Mouse (Mus musculus): ENCODE measurements around the gene Papln. TPM values are rescaled to one million over a fixed set of nuclear protein-coding genes. Genes with fewer than 3 reads are reported as not detected.

Gene Papln
- polyA plus RNA-seq, 1 experiment: not detected

- WGBS: 56% methylated on average over 4 of the region's 4 CpGs
- Histone ChIP-seq H3K4me1 (ENCODE audit: control insufficient read depth, insufficient read depth, low read length) (peaks cover 18% of the 10 kb centered on the region), H3K4me3 (ENCODE audit: insufficient read depth, low read depth, low read length) (no peak overlapping the region), H3K27ac (ENCODE audit: insufficient read depth, low read depth, low read length) (no peak overlapping the region)
- no peak for TF ChIP-seq POLR2A (IDR thresholded peaks at IDR 0.05; ENCODE audit: insufficient read depth, low read depth, low read length)
- no peak for TF ChIP-seq CTCF (IDR thresholded peaks at IDR 0.05; ENCODE audit: insufficient read depth, low read depth, low read length)
Observed at GRCm38 (mm10) chr12:83762706-83763105, 728 bp upstream of the Papln start.

- Histone ChIP-seq H3K4me3 (ENCODE audit: insufficient read depth, low read depth, low read length) (peak overlapping the region; percentile 16; the same call in 1 of the 2 replicates), H3K4me1 (ENCODE audit: control insufficient read depth, insufficient read depth, low read length) (peaks cover 22% of the 10 kb centered on the region), H3K27ac (ENCODE audit: insufficient read depth, low read depth, low read length) (no peak overlapping the region)
- TF ChIP-seq CTCF (IDR thresholded peaks at IDR 0.05; ENCODE audit: insufficient read depth, low read depth, low read length) (no peak), POLR2A (IDR thresholded peaks at IDR 0.05; ENCODE audit: insufficient read depth, low read depth, low read length) (no peak)
- 21% methylated on average over 14 of the region's 14 CpGs for WGBS
Observed at GRCm38 (mm10) chr12:83764044-83764365, 571 bp downstream of the Papln start.

- 85% methylated on average over 10 of the region's 10 CpGs for WGBS
- Histone ChIP-seq H3K4me3 (ENCODE audit: insufficient read depth, low read depth, low read length) (no peak overlapping the region), H3K27ac (ENCODE audit: insufficient read depth, low read depth, low read length) (no peak overlapping the region), H3K4me1 (ENCODE audit: control insufficient read depth, insufficient read depth, low read length) (peaks cover 22% of the 10 kb centered on the region)
- TF ChIP-seq POLR2A (IDR thresholded peaks at IDR 0.05; ENCODE audit: insufficient read depth, low read depth, low read length) (no peak), CTCF (IDR thresholded peaks at IDR 0.05; ENCODE audit: insufficient read depth, low read depth, low read length) (no peak)
Observed at GRCm38 (mm10) chr12:83764519-83764918, 1.1 kb downstream of the Papln start.

- Histone ChIP-seq H3K4me1 (ENCODE audit: control insufficient read depth, insufficient read depth, low read length) (peaks cover 32% of the 10 kb centered on the region), H3K4me3 (ENCODE audit: insufficient read depth, low read depth, low read length) (no peak overlapping the region), H3K27ac (ENCODE audit: insufficient read depth, low read depth, low read length) (no peak overlapping the region)
- TF ChIP-seq CTCF (IDR thresholded peaks at IDR 0.05; ENCODE audit: insufficient read depth, low read depth, low read length) (no peak), POLR2A (IDR thresholded peaks at IDR 0.05; ENCODE audit: insufficient read depth, low read depth, low read length) (no peak)
- 89% methylated on average over 13 of the region's 13 CpGs for WGBS
Observed at GRCm38 (mm10) chr12:83765965-83766603, 2.6 kb downstream of the Papln start.

- TF ChIP-seq CTCF (IDR thresholded peaks at IDR 0.05; ENCODE audit: insufficient read depth, low read depth, low read length): no peak
- no peak for TF ChIP-seq POLR2A (IDR thresholded peaks at IDR 0.05; ENCODE audit: insufficient read depth, low read depth, low read length)
- Histone ChIP-seq H3K4me1 (ENCODE audit: control insufficient read depth, insufficient read depth, low read length) (peaks cover 32% of the 10 kb centered on the region), H3K27ac (ENCODE audit: insufficient read depth, low read depth, low read length) (no peak overlapping the region), H3K4me3 (ENCODE audit: insufficient read depth, low read depth, low read length) (no peak overlapping the region)
- 77% methylated on average over 9 of the region's 9 CpGs for WGBS
Observed at GRCm38 (mm10) chr12:83767833-83768232, 4.4 kb downstream of the Papln start.

- peaks cover 29% of the 10 kb centered on the region for H3K4me1 ChIP-seq (ENCODE audit: control insufficient read depth, insufficient read depth, low read length)
- WGBS: 91% methylated on average over 14 of the region's 14 CpGs
- no peak overlapping the region for H3K27ac ChIP-seq (ENCODE audit: insufficient read depth, low read depth, low read length)
- TF ChIP-seq POLR2A (IDR thresholded peaks at IDR 0.05; ENCODE audit: insufficient read depth, low read depth, low read length): no peak
- TF ChIP-seq CTCF (IDR thresholded peaks at IDR 0.05; ENCODE audit: insufficient read depth, low read depth, low read length): no peak
- no peak overlapping the region for H3K4me3 ChIP-seq (ENCODE audit: insufficient read depth, low read depth, low read length)
Observed at GRCm38 (mm10) chr12:83768235-83768899, 4.9 kb downstream of the Papln start.

GRCm38 (mm10) chr12:83770418-83771256 lies 7.2 kb downstream of the Papln start:
- 10% methylated on average over 25 of the region's 25 CpGs for WGBS
- Histone ChIP-seq H3K4me3 (ENCODE audit: insufficient read depth, low read depth, low read length) (no peak overlapping the region), H3K27ac (ENCODE audit: insufficient read depth, low read depth, low read length) (no peak overlapping the region), H3K4me1 (ENCODE audit: control insufficient read depth, insufficient read depth, low read length) (peaks cover 17% of the 10 kb centered on the region)
- TF ChIP-seq CTCF (IDR thresholded peaks at IDR 0.05; ENCODE audit: insufficient read depth, low read depth, low read length) (peak; percentile 58; the same call in 1 of the 2 replicates), POLR2A (IDR thresholded peaks at IDR 0.05; ENCODE audit: insufficient read depth, low read depth, low read length) (no peak)

GRCm38 (mm10) chr12:83775621-83776020 lies 12.2 kb downstream of the Papln start:
- TF ChIP-seq CTCF (IDR thresholded peaks at IDR 0.05; ENCODE audit: insufficient read depth, low read depth, low read length) (no peak), POLR2A (IDR thresholded peaks at IDR 0.05; ENCODE audit: insufficient read depth, low read depth, low read length) (no peak)
- H3K4me1 ChIP-seq (ENCODE audit: control insufficient read depth, insufficient read depth, low read length): peaks cover 2% of the 10 kb centered on the region
- H3K27ac ChIP-seq (ENCODE audit: insufficient read depth, low read depth, low read length): no peak overlapping the region
- H3K4me3 ChIP-seq (ENCODE audit: insufficient read depth, low read depth, low read length): no peak overlapping the region
- 82% methylated on average over 12 of the region's 12 CpGs for WGBS

GRCm38 (mm10) chr12:83776766-83777165 lies 13.3 kb downstream of the Papln start:
- H3K27ac ChIP-seq (ENCODE audit: insufficient read depth, low read depth, low read length): no peak overlapping the region
- no peaks in the 10 kb centered on the region for H3K4me1 ChIP-seq (ENCODE audit: control insufficient read depth, insufficient read depth, low read length)
- H3K4me3 ChIP-seq (ENCODE audit: insufficient read depth, low read depth, low read length): no peak overlapping the region
- 93% methylated on average over 7 of the region's 7 CpGs for WGBS
- no peak for TF ChIP-seq POLR2A (IDR thresholded peaks at IDR 0.05; ENCODE audit: insufficient read depth, low read depth, low read length)
- no peak for TF ChIP-seq CTCF (IDR thresholded peaks at IDR 0.05; ENCODE audit: insufficient read depth, low read depth, low read length)
